Mouse (Mus musculus) heart, embryonic 15.5 days (tissue): Measurements from ENCODE around the gene Map7d1. TPM values are rescaled to one million over a fixed set of nuclear protein-coding genes. Genes with fewer than 3 reads are reported as not detected.

Experiments
- ATAC-seq: fragments of 200-750 bp; cut with Nextera tagmentation; replicated peaks from 2 replicates; pipeline ENCODE4 v1.8.0; 2017; ENCODE audit warnings: low read depth, moderate TSS enrichment; ENCODE audit not compliant: insufficient number of reproducible peaks, insufficient read depth, low FRiP score
- H3K27ac ChIP-seq: fragments of 300-500 bp; sonication (generic); 2 replicates; pipeline ENCODE4 v1.5.1; 2015; ENCODE audit warnings: mild to moderate bottlenecking, inconsistent platforms
- H3K27me3 ChIP-seq: fragments of 300-500 bp; sonication (generic); 2 replicates; pipeline ENCODE4 v1.6.1; 2015; ENCODE audit warnings: inconsistent platforms
- H3K36me3 ChIP-seq: fragments of 300-500 bp; sonication (generic); 2 replicates; pipeline ENCODE4 v1.6.1; 2015; ENCODE audit warnings: mild to moderate bottlenecking, inconsistent platforms
- H3K4me1 ChIP-seq: fragments of 300-500 bp; sonication (generic); replicated peaks from 2 replicates; pipeline ENCODE4 v1.6.1; 2015; ENCODE audit warnings: inconsistent platforms
- H3K4me2 ChIP-seq: fragments of 300-500 bp; sonication (generic); 2 replicates; pipeline ENCODE4 v1.6.1; 2015; ENCODE audit warnings: inconsistent platforms, mild to moderate bottlenecking, moderate library complexity
- H3K4me3 ChIP-seq: fragments of 300-500 bp; sonication (generic); 2 replicates; pipeline ENCODE4 v1.5.1; 2015; ENCODE audit warnings: mild to moderate bottlenecking, inconsistent platforms
- H3K9ac ChIP-seq: fragments of 300-500 bp; sonication (generic); 2 replicates; pipeline ENCODE4 v1.6.1; 2015; ENCODE audit warnings: mild to moderate bottlenecking, inconsistent platforms
- H3K9me3 ChIP-seq: fragments of 300-500 bp; sonication (generic); replicated peaks from 2 replicates; pipeline ENCODE4 v1.6.1; 2016; ENCODE audit warnings: inconsistent platforms
- whole genome bisulfite sequencing: fragments of 180-500 bp; shearing (Covaris S2); methylation state at CpG from one replicate; pipeline ENCODE4 v1.1.7; 2015; ENCODE audit warnings: mixed read lengths; 5-methylcytosine and 5-hydroxymethylcytosine counted together
- polyA plus RNA-seq: library from polyadenylated mRNA; unstranded; fragments of >200 nt; fragmentation: Nextera tagmentation; extraction: Ambion mirVana; gene quantifications from 2 replicates; pipeline ENCODE4 v1.2.1, GENCODE M21; 2015

The Map7d1 gene
- polyA plus RNA-seq, 1 experiment from 2014 or later: 39.4 TPM

GRCm38 (mm10) chr4:126262119-126262807 is 6.1 kb upstream of the Map7d1 start, which contains the start of gene Trappc3:
TSS of gene Trappc3 (plus strand) at chr4:126262325.
- Histone ChIP-seq H3K4me3 (peak within 1 kb of the TSS; percentile 79), H3K27me3 (no peaks in the 10 kb centered on the region), H3K4me1 (peaks cover 55% of the 10 kb centered on the region), H3K9ac (peak within 1 kb of the TSS; percentile 78), H3K4me2 (peak within 1 kb of the TSS; percentile 77), H3K9me3 (no peaks in the 10 kb centered on the region), H3K27ac (peak within 1 kb of the TSS; percentile 89), H3K36me3 (no peaks in the 10 kb centered on the region)
- ATAC-seq: peak; percentile 91
- WGBS: under 1% methylated on average over 46 of the region's 46 CpGs

- 0 out of 2 replicates have a peak overlapping the region, but pooled peaks have one; percentile 28 for H3K4me2 ChIP-seq
- peak overlapping the region; percentile 29 for H3K9ac ChIP-seq
- peak overlapping the region; percentile 89 for H3K27ac ChIP-seq
- H3K36me3 ChIP-seq: no peaks in the 10 kb centered on the region
- H3K4me1 ChIP-seq: peaks cover 61% of the 10 kb centered on the region
- no peak overlapping the region for H3K4me3 ChIP-seq
- WGBS: 45% methylated on average over 7 of the region's 7 CpGs
- H3K27me3 ChIP-seq: no peaks in the 10 kb centered on the region
- no peaks in the 10 kb centered on the region for H3K9me3 ChIP-seq
- no peak for ATAC-seq
These were observed 5.5 kb upstream of the Map7d1 start for GRCm38 (mm10) chr4:126261675-126262074.

- H3K4me2 ChIP-seq: peak overlapping the region; percentile 57; the same call in 1 of the 2 replicates
- WGBS: 48% methylated on average over 6 of the region's 6 CpGs
- ATAC-seq: no peak
- H3K9ac ChIP-seq: peak overlapping the region; percentile 29
- peak overlapping the region; percentile 18; the same call in 1 of the 2 replicates for H3K4me3 ChIP-seq
- H3K9me3 ChIP-seq: no peaks in the 10 kb centered on the region
- peaks cover 61% of the 10 kb centered on the region for H3K4me1 ChIP-seq
- no peaks in the 10 kb centered on the region for H3K36me3 ChIP-seq
- H3K27ac ChIP-seq: peak overlapping the region; percentile 89
- no peaks in the 10 kb centered on the region for H3K27me3 ChIP-seq
These were observed 5.1 kb upstream of the Map7d1 start for GRCm38 (mm10) chr4:126261266-126261665.

- Histone ChIP-seq H3K4me1 (peaks cover 61% of the 10 kb centered on the region), H3K9ac (0 out of 2 replicates have a peak overlapping the region, but pooled peaks have one; percentile 36), H3K4me2 (peak overlapping the region; percentile 57), H3K27ac (peak overlapping the region; percentile 89), H3K27me3 (no peaks in the 10 kb centered on the region), H3K4me3 (peak overlapping the region; percentile 18; the same call in 1 of the 2 replicates), H3K36me3 (no peaks in the 10 kb centered on the region), H3K9me3 (no peaks in the 10 kb centered on the region)
- WGBS: 7% methylated on average over 10 of the region's 10 CpGs
- peak; percentile 47 for ATAC-seq
These were observed 4.5 kb upstream of the Map7d1 start for GRCm38 (mm10) chr4:126260520-126261201.

GRCm38 (mm10) chr4:126259523-126260160 is 3.5 kb upstream of the Map7d1 start:
- ATAC-seq: no peak; the same call in 1 of the 2 replicates

GRCm38 (mm10) chr4:126259063-126259462 is 2.9 kb upstream of the Map7d1 start:
- Histone ChIP-seq H3K4me3 (peak overlapping the region; percentile 18; the same call in 1 of the 2 replicates), H3K36me3 (no peaks in the 10 kb centered on the region), H3K27me3 (no peaks in the 10 kb centered on the region), H3K9me3 (no peaks in the 10 kb centered on the region), H3K4me2 (peak overlapping the region; percentile 57), H3K27ac (peak overlapping the region; percentile 89), H3K4me1 (peaks cover 72% of the 10 kb centered on the region), H3K9ac (no peak overlapping the region)
- ATAC-seq: no peak
- 29% methylated on average over 3 of the region's 3 CpGs for WGBS

More at GRCm38 (mm10) chr4:126259523-126260160, 3.5 kb upstream of the Map7d1 start:
- 4% methylated on average over 15 of the region's 15 CpGs for WGBS
- Histone ChIP-seq H3K9ac (peak overlapping the region; percentile 37), H3K4me3 (peak overlapping the region; percentile 18), H3K4me2 (peak overlapping the region; percentile 57), H3K36me3 (no peaks in the 10 kb centered on the region), H3K27me3 (no peaks in the 10 kb centered on the region), H3K4me1 (peaks cover 66% of the 10 kb centered on the region), H3K9me3 (no peaks in the 10 kb centered on the region), H3K27ac (peak overlapping the region; percentile 89)

- ATAC-seq: no peak
- H3K27ac ChIP-seq: peak overlapping the region; percentile 97
- H3K36me3 ChIP-seq: no peaks in the 10 kb centered on the region
- WGBS: 7% methylated on average over 26 of the region's 26 CpGs
- peak overlapping the region; percentile 97 for H3K4me3 ChIP-seq
- H3K9me3 ChIP-seq: no peaks in the 10 kb centered on the region
- H3K4me2 ChIP-seq: peak overlapping the region; percentile 90
- H3K9ac ChIP-seq: peak overlapping the region; percentile 98
- no peaks in the 10 kb centered on the region for H3K27me3 ChIP-seq
- H3K4me1 ChIP-seq: peaks cover 79% of the 10 kb centered on the region
These were observed 1.1 kb upstream of the Map7d1 start for GRCm38 (mm10) chr4:126256967-126257881.

GRCm38 (mm10) chr4:126255113-126256001 is 786 bp downstream of the Map7d1 start:
- H3K4me3 ChIP-seq: peak overlapping the region; percentile 97

GRCm38 (mm10) chr4:126254315-126255112 is 1.6 kb downstream of the Map7d1 start:
- Histone ChIP-seq H3K4me3 (peak overlapping the region; percentile 97), H3K9me3 (no peaks in the 10 kb centered on the region), H3K27ac (peak overlapping the region; percentile 97), H3K27me3 (no peaks in the 10 kb centered on the region), H3K36me3 (no peaks in the 10 kb centered on the region), H3K9ac (peak overlapping the region; percentile 98), H3K4me2 (peak overlapping the region; percentile 90), H3K4me1 (peaks cover 80% of the 10 kb centered on the region)
- 15% methylated on average over 9 of the region's 9 CpGs for WGBS
- no peak for ATAC-seq

More at GRCm38 (mm10) chr4:126255113-126256001, 786 bp downstream of the Map7d1 start:
- H3K9ac ChIP-seq: peak overlapping the region; percentile 98
- peaks cover 81% of the 10 kb centered on the region for H3K4me1 ChIP-seq
- peak overlapping the region; percentile 90 for H3K4me2 ChIP-seq
- H3K9me3 ChIP-seq: no peaks in the 10 kb centered on the region
- peak overlapping the region; percentile 97 for H3K27ac ChIP-seq
- WGBS: under 1% methylated on average over 47 of the region's 50 CpGs
- 0 out of 2 replicates have a peak, but pooled peaks have one; percentile 3 for ATAC-seq
- H3K36me3 ChIP-seq: no peaks in the 10 kb centered on the region
- H3K27me3 ChIP-seq: no peaks in the 10 kb centered on the region
